Mouse (Mus musculus): ENCODE results near the gene Kdf1.
"Not testable (repeated sequence)": the region's sequence is repeated elsewhere in the genome, so short reads cannot be mapped to it uniquely, and the experiment has no call there.

Kdf1 gene

GRCm38 (mm10) chr4:133496738-133497445, 21.9 kb upstream of the Kdf1 start:
- DNase-seq (ENCODE audit: extremely low spot score, low spot score) = no peak

- no peak for DNase-seq (ENCODE audit: extremely low spot score, low spot score)
These were observed 21.2 kb upstream of the Kdf1 start for GRCm38 (mm10) chr4:133497461-133498159.

GRCm38 (mm10) chr4:133498160-133498724, 20.5 kb upstream of the Kdf1 start, which contains the start of gene Trnp1:
Trnp1 (minus strand) TSS chr4:133498550.
- peak; percentile 81 for DNase-seq (ENCODE audit: extremely low spot score, low spot score)

- no peak for DNase-seq (ENCODE audit: extremely low spot score, low spot score)
These were observed 17.2 kb upstream of the Kdf1 start for GRCm38 (mm10) chr4:133501514-133501913.

- DNase-seq (ENCODE audit: extremely low spot score, low spot score) = no peak
These were observed 14.5 kb upstream of the Kdf1 start for GRCm38 (mm10) chr4:133504300-133504699.

GRCm38 (mm10) chr4:133504755-133505485, 13.8 kb upstream of the Kdf1 start:
- no peak for DNase-seq (ENCODE audit: extremely low spot score, low spot score)

- no peak for DNase-seq (ENCODE audit: extremely low spot score, low spot score)
These were observed 12.2 kb upstream of the Kdf1 start for GRCm38 (mm10) chr4:133506573-133506972.

GRCm38 (mm10) chr4:133508990-133509389, 9.8 kb upstream of the Kdf1 start:
- DNase-seq (ENCODE audit: extremely low spot score, low spot score) = no peak

- no peak for DNase-seq (ENCODE audit: extremely low spot score, low spot score)
These were observed 7.7 kb upstream of the Kdf1 start for GRCm38 (mm10) chr4:133511050-133511449.

GRCm38 (mm10) chr4:133512511-133512910, 6.3 kb upstream of the Kdf1 start:
- not testable (repeated sequence) for DNase-seq (ENCODE audit: extremely low spot score, low spot score)

GRCm38 (mm10) chr4:133512972-133513371, 5.8 kb upstream of the Kdf1 start:
- DNase-seq (ENCODE audit: extremely low spot score, low spot score) = peak; percentile 73

- no peak for DNase-seq (ENCODE audit: extremely low spot score, low spot score)
These were observed 554 bp downstream of the Kdf1 start for GRCm38 (mm10) chr4:133519369-133519665.

- no peak for DNase-seq (ENCODE audit: extremely low spot score, low spot score)
These were observed 2.7 kb downstream of the Kdf1 start for GRCm38 (mm10) chr4:133521502-133521901.

- DNase-seq (ENCODE audit: extremely low spot score, low spot score) = no peak
These were observed 9.0 kb downstream of the Kdf1 start for GRCm38 (mm10) chr4:133527788-133528187.

- no peak for DNase-seq (ENCODE audit: extremely low spot score, low spot score)
These were observed 14.0 kb downstream of the Kdf1 start for GRCm38 (mm10) chr4:133532777-133533176.

GRCm38 (mm10) chr4:133536081-133536480, 17.3 kb downstream of the Kdf1 start:
- no peak for DNase-seq (ENCODE audit: extremely low spot score, low spot score)

- DNase-seq (ENCODE audit: extremely low spot score, low spot score) = no peak
These were observed 17.9 kb downstream of the Kdf1 start for GRCm38 (mm10) chr4:133536652-133537051.

GRCm38 (mm10) chr4:133545272-133546231, 26.8 kb downstream of the Kdf1 start, which contains the start of gene Nudc:
Nudc (minus strand) TSS chr4:133545996.
- DNase-seq (ENCODE audit: extremely low spot score, low spot score) = peak; percentile 93

- DNase-seq (ENCODE audit: extremely low spot score, low spot score) = no peak
These were observed 33.3 kb downstream of the Kdf1 start for GRCm38 (mm10) chr4:133552029-133552428.

- no peak for DNase-seq (ENCODE audit: extremely low spot score, low spot score)
These were observed 34.1 kb downstream of the Kdf1 start, which contains the start of gene Nr0b2 for GRCm38 (mm10) chr4:133552768-133553447. Nr0b2 (plus strand) TSS chr4:133553376.
